Mouse (Mus musculus): Measurements from ENCODE around the gene Nwd1.

DNA sequence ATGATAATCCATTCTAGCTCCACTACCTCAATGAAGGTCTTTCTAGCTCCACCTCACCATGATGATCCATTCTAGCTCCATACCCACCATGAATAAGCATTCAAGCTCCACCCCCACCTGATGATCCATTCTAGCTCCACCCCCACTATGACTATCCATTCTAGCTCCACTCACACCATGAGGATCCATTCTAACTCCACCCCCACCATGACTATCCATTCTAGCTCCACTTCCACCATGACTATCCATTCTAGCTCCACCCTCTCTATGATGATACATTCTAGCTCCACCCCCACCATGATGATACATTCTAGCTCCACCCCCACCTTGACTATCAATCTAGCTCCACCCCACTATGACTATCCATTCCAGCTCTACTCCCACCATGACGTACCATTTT, 3.6 kb upstream of the Nwd1 start:
- TF ChIP-seq POLR2A (IDR thresholded peaks at IDR 0.05; ENCODE audit: borderline replicate concordance, low read depth, low read length), result no peak
- no peak for TF ChIP-seq CTCF (IDR thresholded peaks at IDR 0.05; ENCODE audit: low read depth, low read length)

All from bone marrow macrophage, adult 2 months (primary cell).